Mouse (Mus musculus) lung, embryonic 14.5 days (tissue): ENCODE measurements around the gene Vkorc1. TPM values are rescaled to one million over a fixed set of nuclear protein-coding genes. Genes with fewer than 3 reads are reported as not detected.
"Not testable (repeated sequence)": the region's sequence is repeated elsewhere in the genome, so short reads cannot be mapped to it uniquely, and the experiment has no call there.

Experiments used
- ATAC-seq: fragments of 200-750 bp; cut with Nextera tagmentation; 2 replicates; pipeline ENCODE4 v1.8.0; 2017; ENCODE audit warnings: mild to moderate bottlenecking, moderate TSS enrichment, moderate library complexity; ENCODE audit not compliant: insufficient read depth
- DNase-seq: peaks from one replicate; pipeline ENCODE4 v3.0.0-alpha.2; 2015
- H3K27ac ChIP-seq: fragments of 300-500 bp; sonication (generic); 2 replicates; pipeline ENCODE4 v1.5.1; 2014; ENCODE audit warnings: low read depth, mild to moderate bottlenecking, moderate library complexity
- H3K27me3 ChIP-seq: fragments of 300-500 bp; sonication (generic); 2 replicates; pipeline ENCODE4 v1.6.1; 2014; ENCODE audit warnings: low read length, control low read depth; ENCODE audit not compliant: insufficient read depth
- H3K36me3 ChIP-seq: fragments of 300-500 bp; sonication (generic); 2 replicates; pipeline ENCODE4 v1.6.1; 2014; ENCODE audit warnings: control low read depth; ENCODE audit not compliant: insufficient read depth
- H3K4me1 ChIP-seq: fragments of 300-500 bp; sonication (generic); 2 replicates; pipeline ENCODE4 v1.6.1; 2014; ENCODE audit warnings: antibody characterized with exemption, control low read depth; ENCODE audit not compliant: insufficient read depth
- H3K4me2 ChIP-seq: fragments of 300-500 bp; sonication (generic); 2 replicates; pipeline ENCODE4 v1.6.1; 2014; ENCODE audit warnings: mild to moderate bottlenecking
- H3K4me3 ChIP-seq: fragments of 300-500 bp; sonication (generic); 2 replicates; pipeline ENCODE4 v1.5.1; 2014; ENCODE audit warnings: low read depth, low read length
- H3K9ac ChIP-seq: fragments of 300-500 bp; sonication (generic); 2 replicates; pipeline ENCODE4 v1.6.1; 2014
- H3K9me3 ChIP-seq: fragments of 300-500 bp; sonication (generic); 2 replicates; pipeline ENCODE4 v1.6.1; 2016; ENCODE audit warnings: low read depth, low read length, control low read depth
- CTCF ChIP-seq: IDR thresholded peaks from 2 replicates; pipeline ENCODE4 v1.5.1; 2016; ENCODE audit warnings: antibody characterized with exemption, low read depth
- WGBS: fragments of 180-500 bp; shearing (Covaris S2); extraction: QIAGEN DNeasy Blood & Tissue Kit; methylation state at CpG from one replicate; pipeline ENCODE4 v1.1.7; 2014; 5-methylcytosine and 5-hydroxymethylcytosine counted together
- polyA plus RNA-seq: library from polyadenylated mRNA; unstranded; fragments of >200 nt; fragmentation: Nextera tagmentation; extraction: Ambion mirVana; gene quantifications from 2 replicates; pipeline ENCODE4 v1.2.1, GENCODE M21; 2014

The Vkorc1 gene
- polyA plus RNA-seq, 1 experiment from 2014 or later, result 127 TPM

DNA sequence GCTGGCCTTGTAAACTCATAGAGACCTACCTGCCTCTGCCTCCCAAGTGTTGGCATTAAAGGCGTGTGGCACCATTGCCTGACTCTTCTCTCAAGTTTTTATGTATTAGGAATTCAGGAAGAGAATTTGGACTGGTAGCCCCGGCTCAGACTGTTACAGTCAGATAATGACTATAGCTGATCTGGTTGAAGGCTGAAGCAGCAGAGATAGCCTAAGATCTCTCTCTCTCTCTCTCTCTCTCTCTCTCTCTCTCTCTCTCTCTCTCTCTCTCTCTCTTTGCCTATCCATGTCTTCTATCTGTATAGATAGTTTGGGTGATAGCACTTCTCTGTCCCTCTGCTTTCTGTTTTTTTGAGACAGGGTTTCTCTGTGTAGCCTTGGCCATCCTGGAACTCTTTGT lies 6.4 kb upstream of the Vkorc1 start:
- ATAC-seq (no peak), DNase-seq (no peak)
- TF ChIP-seq CTCF, result no peak
- Histone ChIP-seq H3K9me3 (no peaks in the 10 kb centered on the region), H3K27ac (no peak overlapping the region), H3K27me3 (no peaks in the 10 kb centered on the region), H3K4me2 (no peak overlapping the region), H3K4me1 (no peaks in the 10 kb centered on the region), H3K4me3 (no peak overlapping the region), H3K9ac (no peak overlapping the region), H3K36me3 (peaks cover 17% of the 10 kb centered on the region)
- WGBS, result 70% methylated on average over 2 of the region's 2 CpGs

DNA sequence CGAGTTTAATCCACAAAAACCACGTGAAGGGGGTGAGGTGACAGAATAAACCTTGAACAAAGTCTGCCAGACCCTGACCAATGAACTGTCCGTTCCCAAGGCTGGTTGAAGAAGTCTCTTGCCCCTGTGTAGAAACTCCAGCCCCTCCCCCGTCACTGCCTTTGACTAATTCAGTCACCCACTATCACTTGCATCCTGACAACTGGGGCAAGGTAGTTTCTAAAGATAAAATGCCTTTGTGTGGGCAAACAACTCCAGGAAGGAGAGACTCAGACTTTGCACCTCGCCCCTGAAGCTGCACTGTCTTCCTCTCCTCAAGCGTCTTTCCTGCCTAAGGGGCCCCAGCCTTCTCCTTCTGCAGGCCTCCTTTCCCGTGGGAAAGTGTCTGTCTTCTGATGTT lies 4.6 kb upstream of the Vkorc1 start:
- 31% methylated on average over 7 of the region's 7 CpGs for WGBS
- Histone ChIP-seq H3K4me2 (no peak overlapping the region), H3K4me3 (no peak overlapping the region), H3K4me1 (no peaks in the 10 kb centered on the region), H3K27ac (no peak overlapping the region), H3K27me3 (no peaks in the 10 kb centered on the region), H3K36me3 (no peaks in the 10 kb centered on the region), H3K9me3 (no peaks in the 10 kb centered on the region), H3K9ac (no peak overlapping the region)
- ATAC-seq (no peak), DNase-seq (no peak)
- no peak for TF ChIP-seq CTCF

DNA sequence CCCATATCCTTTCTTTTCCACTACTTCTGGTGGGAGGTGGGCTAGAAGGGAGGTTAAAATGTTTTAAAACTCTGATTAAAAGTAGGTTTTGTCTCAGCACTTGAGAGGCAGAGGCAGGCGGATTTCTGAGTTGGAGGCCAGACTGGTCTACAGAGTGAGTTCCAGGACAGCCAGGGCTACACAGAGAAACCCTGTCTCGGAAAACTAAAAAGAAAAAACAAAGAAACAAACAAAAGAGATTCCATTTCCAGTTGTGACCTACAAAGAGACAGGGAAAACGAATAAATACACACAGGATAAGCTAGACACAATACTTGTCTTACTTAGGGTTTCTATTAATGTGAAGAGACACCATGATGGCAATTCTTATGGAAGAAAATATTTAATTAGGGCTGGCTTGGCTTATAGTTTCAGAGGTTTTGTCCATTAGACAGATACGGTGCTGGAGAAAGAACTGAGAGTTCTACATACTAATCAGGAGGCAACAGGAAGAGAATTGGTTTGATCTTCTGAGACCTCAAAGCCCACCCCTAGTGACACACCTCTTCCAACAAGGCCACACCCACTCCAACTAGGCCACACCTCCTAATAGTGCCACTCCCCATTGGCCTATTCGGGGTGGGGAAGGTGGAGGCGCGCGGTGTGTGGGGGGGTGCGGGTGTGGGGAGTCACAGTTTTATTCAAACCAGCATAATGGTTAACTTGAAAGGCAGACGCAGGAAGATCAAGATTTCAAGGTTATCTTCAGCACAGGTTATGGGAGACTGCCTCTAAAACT lies 3.0 kb upstream of the Vkorc1 start:
- no peak for DNase-seq
- peaks cover 5% of the 10 kb centered on the region; the same call in 1 of the 2 replicates for H3K36me3 ChIP-seq
- 32% methylated on average over 10 of the region's 10 CpGs for WGBS
- H3K4me2 ChIP-seq, result no peak overlapping the region
- H3K27me3 ChIP-seq, result no peaks in the 10 kb centered on the region
- H3K9ac ChIP-seq, result no peak overlapping the region
- no peak for ATAC-seq
- H3K4me1 ChIP-seq, result peaks cover 8% of the 10 kb centered on the region
- TF ChIP-seq CTCF, result no peak
- H3K9me3 ChIP-seq, result no peaks in the 10 kb centered on the region
- H3K4me3 ChIP-seq, result no peak overlapping the region
- no peak overlapping the region for H3K27ac ChIP-seq

DNA sequence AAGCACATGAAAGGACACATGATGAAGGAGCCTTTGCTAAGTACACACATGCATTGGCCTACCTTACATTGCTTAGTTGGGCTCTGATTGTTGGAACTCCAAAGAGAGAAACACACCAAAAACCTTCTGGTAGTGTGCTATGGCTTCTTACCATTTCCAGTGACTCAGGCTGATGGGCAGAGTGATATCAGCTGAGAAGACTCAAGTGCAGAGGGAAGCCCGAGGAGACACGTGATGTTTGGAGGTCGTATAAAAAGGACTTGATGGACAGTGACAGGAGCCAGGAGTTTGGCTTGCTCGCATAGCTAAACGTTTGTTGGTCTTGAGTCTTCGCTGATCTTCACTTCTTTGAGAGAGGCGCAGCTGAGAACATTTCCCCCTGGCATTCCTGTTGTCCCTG lies 2.1 kb upstream of the Vkorc1 start:
- Histone ChIP-seq H3K4me2 (no peak overlapping the region), H3K4me3 (no peak overlapping the region), H3K9me3 (no peaks in the 10 kb centered on the region), H3K9ac (no peak overlapping the region), H3K4me1 (peaks cover 8% of the 10 kb centered on the region), H3K27ac (no peak overlapping the region), H3K36me3 (peaks cover 13% of the 10 kb centered on the region; the same call in 1 of the 2 replicates), H3K27me3 (no peaks in the 10 kb centered on the region)
- ATAC-seq, result no peak
- TF ChIP-seq CTCF, result no peak
- no peak for DNase-seq
- WGBS, result 83% methylated on average over 7 of the region's 7 CpGs

DNA sequence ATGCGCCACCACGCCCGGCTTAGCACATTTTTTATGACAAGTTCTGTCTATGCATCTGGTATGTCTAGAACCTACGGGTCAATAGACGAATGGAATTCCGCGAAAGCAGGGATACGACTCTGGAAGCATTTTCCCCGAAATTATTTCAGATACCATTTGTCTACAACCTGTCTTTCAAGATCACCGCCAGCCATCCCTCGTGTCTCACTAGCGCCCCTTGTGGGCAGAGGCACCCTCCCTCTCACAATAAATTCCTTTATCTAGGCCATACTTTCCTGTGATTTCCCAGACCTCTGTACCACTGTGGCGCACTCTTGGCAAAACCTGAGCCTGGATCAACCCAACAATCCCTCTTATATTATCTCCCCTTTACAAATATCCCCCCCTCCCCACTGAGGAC lies 967 bp upstream of the Vkorc1 start:
- Histone ChIP-seq H3K9me3 (no peaks in the 10 kb centered on the region), H3K9ac (no peak overlapping the region), H3K4me1 (peaks cover 8% of the 10 kb centered on the region), H3K4me2 (no peak overlapping the region), H3K4me3 (no peak overlapping the region), H3K27ac (no peak overlapping the region), H3K36me3 (peaks cover 20% of the 10 kb centered on the region; the same call in 1 of the 2 replicates), H3K27me3 (no peaks in the 10 kb centered on the region)
- TF ChIP-seq CTCF, result peak; percentile 69
- 54% methylated on average over 13 of the region's 13 CpGs for WGBS
- no peak for ATAC-seq
- peak; percentile 62 for DNase-seq

DNA sequence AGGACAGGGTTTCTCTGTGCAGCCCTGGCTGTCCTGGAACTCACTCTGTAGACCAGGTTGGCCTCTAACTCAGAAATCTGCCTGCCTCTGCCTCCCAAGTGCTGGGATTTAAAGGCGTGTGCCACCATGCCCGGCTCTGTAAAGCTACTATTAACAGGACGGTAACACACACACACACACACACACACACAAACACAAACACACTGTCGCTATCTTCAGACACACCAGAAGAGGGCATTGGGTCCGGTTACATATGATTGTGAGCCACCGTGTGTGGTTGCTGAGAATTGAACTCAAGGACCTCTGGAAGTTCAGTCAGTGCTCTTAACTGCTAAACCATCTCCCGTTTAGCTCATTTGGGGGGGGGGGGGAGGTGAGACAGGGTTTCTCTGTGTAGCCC lies 474 bp upstream of the Vkorc1 start:
- Histone ChIP-seq H3K27ac (0 out of 2 replicates have a peak overlapping the region, but pooled peaks have one; percentile 33), H3K4me3 (peak overlapping the region; percentile 67; the same call in 1 of the 2 replicates), H3K36me3 (peaks cover 21% of the 10 kb centered on the region; the same call in 1 of the 2 replicates), H3K4me2 (peak overlapping the region; percentile 88)
- not testable (repeated sequence) for H3K4me1 ChIP-seq, H3K9me3 ChIP-seq, H3K9ac ChIP-seq, ATAC-seq, DNase-seq, H3K27me3 ChIP-seq
- WGBS, result 71% methylated on average over 7 of the region's 7 CpGs

DNA sequence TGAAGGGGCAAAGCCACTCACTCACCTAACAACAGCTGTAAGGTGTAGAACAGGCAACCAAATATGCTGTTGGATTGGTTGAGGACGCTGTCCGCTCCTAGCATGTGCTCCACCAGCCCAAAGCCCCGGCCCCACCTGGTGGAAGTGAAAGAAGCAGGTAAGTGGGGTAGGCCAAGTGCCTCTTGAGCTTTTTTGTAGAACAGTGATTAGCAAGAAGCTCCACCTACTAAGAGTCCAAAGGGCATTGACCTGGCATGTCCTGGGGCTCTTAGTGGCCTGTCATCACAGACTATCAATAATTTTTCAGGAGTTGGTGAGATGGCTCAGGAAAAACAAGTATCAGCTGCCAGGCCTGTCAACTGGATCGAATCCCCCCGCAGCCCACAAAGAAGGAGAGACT lies 937 bp downstream of the Vkorc1 start:
- Histone ChIP-seq H3K4me3 (peak overlapping the region; percentile 67), H3K4me2 (peak overlapping the region; percentile 88), H3K36me3 (peaks cover 28% of the 10 kb centered on the region; the same call in 1 of the 2 replicates), H3K27me3 (no peaks in the 10 kb centered on the region), H3K4me1 (peaks cover 8% of the 10 kb centered on the region), H3K9me3 (no peaks in the 10 kb centered on the region), H3K27ac (no peak overlapping the region; the same call in 1 of the 2 replicates), H3K9ac (peak overlapping the region; percentile 70)
- TF ChIP-seq CTCF, result no peak
- DNase-seq (no peak), ATAC-seq (no peak)
- 56% methylated on average over 5 of the region's 5 CpGs for WGBS
